Mouse (Mus musculus): Measurements from ENCODE around the gene Nbr1. TPM values are rescaled to one million over a fixed set of nuclear protein-coding genes. Genes with fewer than 3 reads are reported as not detected.
"Not testable (repeated sequence)": the region's sequence is repeated elsewhere in the genome, so short reads cannot be mapped to it uniquely, and the experiment has no call there.

The Nbr1 gene
- polyA plus RNA-seq, 1 experiment, result 91.1 TPM

GRCm38 (mm10) chr11:101620022-101620655, 68.2 kb downstream of the Nbr1 start:
- DNase-seq (ENCODE audit: low spot score), result not testable (repeated sequence)

- DNase-seq (ENCODE audit: low spot score), result no peak
These were observed 74.7 kb downstream of the Nbr1 start for GRCm38 (mm10) chr11:101626649-101626994.

DNA sequence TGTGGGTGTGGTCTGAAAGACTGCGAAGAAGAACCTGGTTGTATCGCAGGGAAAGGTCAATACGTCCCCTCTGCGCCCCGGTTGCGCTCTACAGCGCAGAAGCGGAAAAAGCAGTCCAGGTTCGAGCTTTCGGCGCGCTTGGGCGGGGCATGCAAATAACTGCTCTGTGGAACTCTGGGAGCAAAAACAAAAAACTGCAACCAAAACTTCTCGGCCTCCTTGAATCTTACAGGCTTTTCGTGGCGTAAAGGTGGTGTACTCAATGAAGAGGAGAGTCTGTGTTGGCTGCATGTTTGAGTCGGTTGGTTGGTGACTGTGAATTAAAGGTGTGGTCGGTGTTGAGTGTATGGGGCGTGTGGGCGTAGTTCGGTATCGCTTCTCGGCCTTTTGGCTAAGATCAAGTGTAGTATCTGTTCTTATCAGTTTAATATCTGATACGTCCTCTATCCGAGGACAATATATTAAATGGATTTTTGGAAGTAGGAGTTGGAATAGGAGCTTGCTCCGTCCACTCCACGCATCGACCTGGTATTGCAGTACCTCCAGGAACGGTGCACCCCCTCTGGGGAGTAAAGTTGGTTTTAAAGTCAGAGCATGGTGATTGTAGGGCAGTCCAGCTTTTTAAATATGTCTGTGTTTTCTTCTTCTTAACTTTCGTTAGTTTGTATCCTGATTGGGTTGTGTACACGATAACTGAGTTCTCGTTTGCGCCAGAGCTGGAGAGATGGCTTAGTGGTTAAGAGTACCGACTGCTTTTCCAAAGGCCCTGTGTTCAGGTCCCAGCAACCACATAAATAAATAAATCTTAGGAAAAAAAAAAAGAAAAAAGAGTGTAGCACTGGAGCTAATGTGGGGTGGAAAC, 75.3 kb downstream of the Nbr1 start, which contains the start of gene Rdm1:
Rdm1 (plus strand) TSS at position 201 of the 862 bp plus-strand sequence.
- DNase-seq (ENCODE audit: low spot score), result peak; percentile 63

GRCm38 (mm10) chr11:101627857-101628559, 76.1 kb downstream of the Nbr1 start:
- DNase-seq (ENCODE audit: low spot score), result peak; percentile 84

GRCm38 (mm10) chr11:101628733-101629417, 76.9 kb downstream of the Nbr1 start:
- not testable (repeated sequence) for DNase-seq (ENCODE audit: low spot score)

Other genes starting within 250 kb of the Nbr1 start
- gene Becn1, start 249.9 kb upstream of the Nbr1 start, polyA plus RNA-seq (2012; rRNA removed), result 147 and 154 TPM in 2 replicates
- 60.6 and 68.7 TPM in 2 replicates for gene Psme3, start 235.9 kb upstream of the Nbr1 start, polyA plus RNA-seq (2012; rRNA removed)
- gene Aoc2, start 227.1 kb upstream of the Nbr1 start, polyA plus RNA-seq (2012; rRNA removed), result 3.8 and 4.8 TPM in 2 replicates
- gene Aoc3, start 221.5 kb upstream of the Nbr1 start, polyA plus RNA-seq (2012; rRNA removed), result 59.2 and 75.5 TPM in 2 replicates
- not detected in 2 replicates for gene G6pc, start 184.6 kb upstream of the Nbr1 start, polyA plus RNA-seq (2012; rRNA removed)
- 26.1 and 27.7 TPM in 2 replicates for gene Aarsd1, start 134.5 kb upstream of the Nbr1 start, polyA plus RNA-seq (2012; rRNA removed)
- 0.95 and 1.0 TPM in 2 replicates for gene Gm27029, start 127.4 kb upstream of the Nbr1 start, polyA plus RNA-seq (2012; rRNA removed)
- 22.1 and 22.9 TPM in 2 replicates for gene Rundc1, start 127.1 kb upstream of the Nbr1 start, polyA plus RNA-seq (2012; rRNA removed)
- 21.1 and 28.2 TPM in 2 replicates for gene Ptges3l, start 126.8 kb upstream of the Nbr1 start, polyA plus RNA-seq (2012; rRNA removed)
- gene Rpl27, start 109.9 kb upstream of the Nbr1 start, polyA plus RNA-seq (2012; rRNA removed), result 932 and 1,046 TPM in 2 replicates
- 66.6 and 79.9 TPM in 2 replicates for gene Ifi35, start 103.7 kb upstream of the Nbr1 start, polyA plus RNA-seq (2012; rRNA removed)
- gene Rnd2, start 87.2 kb upstream of the Nbr1 start, polyA plus RNA-seq (2012; rRNA removed), result 19.2 TPM in 2 replicates
- gene Vat1, start 85.9 kb upstream of the Nbr1 start, polyA plus RNA-seq (2012; rRNA removed), result 172 and 197 TPM in 2 replicates
- gene Brca1, start 194 bp upstream of the Nbr1 start, polyA plus RNA-seq (2012; rRNA removed), result 0.43 and 0.59 TPM in 2 replicates
- gene Tmem106a, start 30.1 kb downstream of the Nbr1 start, polyA plus RNA-seq (2012; rRNA removed), result 31.8 and 34.3 TPM in 2 replicates
- not detected in 2 replicates for gene Gm11634, start 47.1 kb downstream of the Nbr1 start, polyA plus RNA-seq (2012; rRNA removed)
- 34.4 and 37.5 TPM in 2 replicates for gene Rdm1, start 75.0 kb downstream of the Nbr1 start, polyA plus RNA-seq (2012; rRNA removed)
- 41.9 and 52.2 TPM in 2 replicates for gene Arl4d, start 113.4 kb downstream of the Nbr1 start, polyA plus RNA-seq (2012; rRNA removed)
- gene Dhx8, start 180.8 kb downstream of the Nbr1 start, polyA plus RNA-seq (2012; rRNA removed), result 14.7 and 15.4 TPM in 2 replicates
- gene Etv4, start 233.2 kb downstream of the Nbr1 start, polyA plus RNA-seq (2012; rRNA removed), result 0.44 and 0.65 TPM in 2 replicates

All from urinary bladder, adult 2 months (tissue).